Mouse (Mus musculus) right cerebral cortex, adult 18-20 months (tissue): ENCODE measurements around the gene Ube2g2.
A peak's percentile ranks its signal among the peaks of the same experiment; 100 is the strongest.

Source experiments
- DNase-seq: peaks from one replicate; pipeline ENCODE4 v3.0.0; 2022; ENCODE audit warnings: mixed read lengths

Gene Ube2g2

DNA sequence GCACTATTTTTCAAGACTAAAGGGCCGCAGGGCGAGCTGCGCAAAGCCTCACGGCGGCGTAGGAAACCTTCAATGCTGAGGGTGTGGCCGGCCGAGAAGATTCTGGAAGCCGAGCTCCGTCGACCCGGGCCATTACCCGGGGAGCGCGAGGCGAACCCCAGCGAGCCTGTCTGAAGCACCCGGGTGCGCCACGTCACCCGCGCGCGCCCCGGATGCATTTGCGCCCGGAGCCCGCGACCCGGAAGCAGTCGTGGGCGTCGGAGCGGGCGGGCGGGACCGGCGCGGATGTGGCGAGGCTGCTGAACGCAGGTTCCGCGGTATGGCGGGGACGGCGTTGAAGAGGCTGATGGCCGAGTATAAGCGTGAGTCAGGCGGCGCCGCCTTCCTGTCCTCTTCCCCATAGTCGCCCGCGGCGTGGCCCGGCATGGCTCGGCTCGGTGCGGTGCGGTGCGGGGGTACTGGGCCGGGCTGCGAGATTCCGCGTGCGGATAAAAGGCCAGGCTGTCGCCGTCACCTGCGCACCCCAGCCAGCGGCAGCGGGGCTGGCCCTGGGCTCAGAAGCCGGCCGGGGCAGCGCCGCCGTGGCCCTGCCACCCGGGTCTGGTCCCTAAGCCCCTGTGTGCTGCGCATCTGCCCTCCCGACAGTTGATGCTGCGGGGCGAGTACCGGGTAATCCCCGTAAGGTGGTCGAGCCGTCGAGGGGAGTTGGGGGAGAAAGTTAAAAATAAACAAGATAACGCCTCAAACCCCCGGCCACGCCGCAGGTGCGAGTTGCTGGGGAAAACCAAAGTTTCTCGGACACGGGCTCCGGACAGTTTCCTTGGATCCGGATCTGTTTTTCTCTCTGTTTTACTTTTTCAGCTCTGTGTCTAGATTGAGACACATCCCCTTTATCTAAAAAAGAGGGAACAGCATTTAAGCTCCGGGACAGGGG lies at the start of gene Ube2g2:
Ube2g2 (plus strand) TSS at position 221 of the 934 bp plus-strand sequence.
- DNase-seq = peak; percentile 93

DNA sequence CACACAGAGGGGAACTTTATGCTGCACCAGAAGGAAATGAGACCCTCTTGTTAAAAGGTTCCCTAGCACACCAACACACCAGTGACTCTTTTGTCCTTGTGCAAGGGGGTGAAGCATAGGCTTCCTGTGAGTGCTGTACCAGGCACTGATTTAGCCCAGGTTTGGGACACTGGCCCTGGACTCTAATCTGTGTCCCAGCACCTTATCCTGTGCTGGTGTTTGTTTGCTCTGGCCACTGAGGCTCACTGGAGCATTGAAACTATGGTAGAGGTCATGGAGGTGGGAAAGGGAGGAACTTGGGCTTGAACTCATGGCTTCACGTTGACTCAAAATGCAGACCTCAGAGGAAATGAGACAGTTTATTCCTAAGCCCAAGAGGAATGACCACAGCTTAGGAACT lies 48.9 kb upstream of the Ube2g2 start:
- DNase-seq = no peak

DNA sequence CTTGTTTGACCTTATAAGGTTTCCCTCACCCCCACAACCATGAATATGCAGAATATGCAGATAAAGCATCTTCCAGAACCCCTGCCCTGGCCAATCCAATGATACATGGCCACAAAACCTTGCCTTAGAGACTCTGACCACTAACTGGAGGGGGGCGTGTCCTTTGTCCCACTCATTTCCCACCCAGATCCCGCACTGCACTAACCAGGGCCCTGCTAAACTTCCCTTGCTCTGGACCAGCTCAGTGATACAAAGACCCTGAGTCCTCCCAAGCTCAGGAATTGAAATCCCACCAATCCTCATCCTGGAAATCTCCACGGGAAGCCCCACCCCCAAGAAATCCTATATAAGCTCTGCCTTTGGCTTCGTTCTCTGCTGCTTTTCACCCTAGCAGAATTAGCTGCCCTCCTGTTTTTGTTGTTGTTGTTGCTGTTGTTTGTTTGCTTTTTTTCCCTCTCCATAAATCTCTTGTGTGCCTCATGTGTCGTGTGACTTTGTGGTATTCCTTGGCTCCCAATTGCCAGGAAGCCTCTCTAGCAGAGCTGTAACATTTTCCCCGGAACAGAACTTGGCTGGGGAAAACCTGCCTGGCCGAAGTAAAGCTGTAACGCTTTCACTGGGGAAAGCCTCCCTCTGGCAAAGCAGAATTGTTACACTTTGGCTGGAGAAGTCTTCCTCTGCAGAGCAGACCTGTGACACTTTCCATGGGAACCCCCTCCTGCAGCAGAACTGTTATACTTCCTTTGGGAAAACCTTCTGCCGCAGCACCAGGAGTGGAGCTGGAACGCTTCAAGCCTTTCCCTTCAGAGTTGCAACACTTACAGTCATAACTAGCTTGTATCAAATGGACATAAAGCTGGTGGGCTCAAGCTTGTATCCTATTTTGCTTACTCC lies 41.8 kb upstream of the Ube2g2 start:
- DNase-seq = no peak

DNA sequence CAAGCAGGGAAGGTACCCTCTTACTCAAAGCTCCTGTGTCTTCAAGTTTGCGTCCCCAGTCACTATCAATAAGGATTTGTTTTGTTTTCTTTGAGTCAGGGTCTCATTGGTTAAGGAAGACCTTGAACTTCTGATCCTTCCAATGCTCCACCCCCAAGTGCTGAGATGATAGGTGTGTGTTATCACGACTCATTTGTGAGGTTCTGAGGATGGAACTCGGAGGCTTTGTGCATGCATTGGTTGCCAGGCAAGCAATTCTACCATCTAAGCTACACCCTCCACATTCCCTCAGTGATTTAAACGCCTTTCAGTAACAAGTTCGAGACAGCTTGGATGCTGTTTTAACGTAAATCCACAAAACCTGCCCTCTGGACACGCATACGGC lies 41.1 kb upstream of the Ube2g2 start:
- DNase-seq = no peak

DNA sequence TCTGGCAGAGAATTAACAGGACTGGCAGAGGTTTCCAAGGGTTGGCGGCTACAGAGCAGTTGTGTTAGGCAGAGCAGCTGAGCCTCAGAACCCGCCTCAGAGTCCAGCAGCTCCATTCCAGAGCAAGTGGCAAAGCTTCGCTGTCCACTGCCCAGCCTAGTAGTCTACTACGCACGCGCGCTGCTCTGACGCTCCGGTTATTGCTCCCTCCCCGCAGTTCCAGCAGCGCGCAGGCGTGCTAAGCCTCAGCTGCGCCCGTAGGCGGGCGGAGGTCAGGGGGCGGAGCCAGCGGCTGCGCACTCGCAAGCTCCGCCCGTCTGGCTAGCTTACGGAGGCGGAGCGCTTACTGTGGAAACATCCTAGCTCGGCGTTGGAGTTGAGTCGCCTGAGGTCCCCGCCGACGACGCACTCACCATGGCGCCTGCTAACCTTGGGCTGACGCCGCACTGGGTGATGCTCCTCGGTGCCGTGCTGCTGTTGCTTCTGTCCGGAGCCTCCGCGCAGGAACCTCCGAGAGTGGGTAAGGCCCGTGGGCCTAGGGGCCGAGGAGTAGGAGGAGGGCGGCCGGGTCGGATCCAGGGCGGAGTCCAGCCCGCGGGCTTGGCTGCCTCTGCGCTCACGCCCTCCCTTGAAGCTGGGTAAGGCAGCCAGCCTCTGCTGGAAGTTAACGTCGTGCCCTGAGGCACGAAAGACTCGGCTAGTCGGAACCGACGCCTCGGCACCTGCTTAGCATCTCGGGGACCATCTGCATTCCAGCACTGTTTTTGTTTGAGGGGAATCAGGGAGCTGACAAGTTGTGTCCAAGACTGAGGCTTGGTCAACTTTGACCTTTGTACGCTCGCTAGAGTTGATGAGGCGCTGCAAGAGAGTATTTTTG lies 40.4 kb upstream of the Ube2g2 start, which contains the start of gene Pttg1ip:
Pttg1ip (plus strand) TSS at position 313 of the 877 bp plus-strand sequence.
- DNase-seq = peak; percentile 97

DNA sequence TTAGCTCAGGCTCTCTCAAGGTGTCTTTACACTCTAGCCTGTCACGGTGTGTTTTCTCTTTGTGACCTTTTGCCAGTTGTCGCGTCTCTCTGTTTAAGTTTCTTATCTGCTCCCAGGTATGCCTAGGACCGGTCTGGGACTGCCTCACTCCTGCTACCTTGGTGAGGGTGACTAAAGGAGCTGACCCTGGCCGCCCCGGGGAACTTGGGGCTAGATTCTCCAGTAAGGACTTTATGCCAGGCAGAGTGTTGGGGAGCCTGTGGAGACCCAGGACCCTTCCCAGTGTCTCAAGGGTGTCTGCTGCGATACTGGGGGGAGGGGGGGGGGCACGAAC lies 39.8 kb upstream of the Ube2g2 start:
- no peak for DNase-seq

DNA sequence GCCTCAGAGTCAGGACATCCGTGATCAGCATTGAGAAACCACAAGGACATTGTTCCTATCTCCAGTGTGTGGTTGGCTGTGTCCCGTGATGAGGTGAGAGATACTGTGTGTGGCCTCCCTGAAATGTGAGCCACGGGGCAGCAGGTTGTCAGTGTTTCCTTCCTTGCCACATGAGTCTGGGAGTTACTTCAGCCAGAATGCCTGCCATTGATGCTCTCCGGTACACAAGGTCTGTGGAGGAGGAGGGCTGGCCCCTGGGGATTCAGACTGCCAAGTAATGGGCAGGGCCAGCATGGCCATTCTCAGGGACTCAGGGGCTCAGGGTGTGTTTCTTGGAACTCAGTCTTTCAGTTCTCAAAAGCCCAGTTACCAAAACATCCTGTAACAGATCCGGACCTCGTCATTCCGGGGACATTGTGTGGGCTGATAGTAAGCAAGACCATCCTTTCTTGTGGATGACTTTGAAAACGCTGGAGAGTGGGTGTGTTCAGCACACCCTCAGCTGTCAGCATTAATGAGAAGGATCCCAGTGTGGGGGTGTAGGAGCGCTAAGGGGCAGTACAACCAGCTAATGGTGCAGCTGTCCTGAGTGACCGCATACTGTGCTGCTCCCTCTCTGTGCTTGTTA lies 38.2 kb upstream of the Ube2g2 start:
- no peak for DNase-seq

DNA sequence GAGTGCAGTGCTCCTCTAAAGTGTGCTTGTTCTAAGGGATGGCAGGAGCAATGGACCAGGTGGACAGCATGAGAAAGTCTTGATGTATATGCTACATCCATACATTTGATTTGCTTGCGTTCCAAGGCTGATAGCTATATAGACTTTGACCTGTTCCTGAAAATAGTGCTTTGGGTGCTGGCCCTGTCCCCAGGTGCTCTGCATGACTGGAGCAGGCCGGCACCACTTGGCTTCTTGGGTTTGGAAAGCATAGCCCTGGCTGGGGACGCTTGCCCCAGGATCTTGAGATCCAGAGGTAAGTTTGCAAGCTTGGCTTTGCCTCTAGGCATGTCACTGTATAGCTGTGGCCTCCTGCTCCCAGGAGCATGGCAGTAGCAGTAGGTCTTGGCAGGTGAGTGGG lies 35.4 kb upstream of the Ube2g2 start:
- DNase-seq = no peak

DNA sequence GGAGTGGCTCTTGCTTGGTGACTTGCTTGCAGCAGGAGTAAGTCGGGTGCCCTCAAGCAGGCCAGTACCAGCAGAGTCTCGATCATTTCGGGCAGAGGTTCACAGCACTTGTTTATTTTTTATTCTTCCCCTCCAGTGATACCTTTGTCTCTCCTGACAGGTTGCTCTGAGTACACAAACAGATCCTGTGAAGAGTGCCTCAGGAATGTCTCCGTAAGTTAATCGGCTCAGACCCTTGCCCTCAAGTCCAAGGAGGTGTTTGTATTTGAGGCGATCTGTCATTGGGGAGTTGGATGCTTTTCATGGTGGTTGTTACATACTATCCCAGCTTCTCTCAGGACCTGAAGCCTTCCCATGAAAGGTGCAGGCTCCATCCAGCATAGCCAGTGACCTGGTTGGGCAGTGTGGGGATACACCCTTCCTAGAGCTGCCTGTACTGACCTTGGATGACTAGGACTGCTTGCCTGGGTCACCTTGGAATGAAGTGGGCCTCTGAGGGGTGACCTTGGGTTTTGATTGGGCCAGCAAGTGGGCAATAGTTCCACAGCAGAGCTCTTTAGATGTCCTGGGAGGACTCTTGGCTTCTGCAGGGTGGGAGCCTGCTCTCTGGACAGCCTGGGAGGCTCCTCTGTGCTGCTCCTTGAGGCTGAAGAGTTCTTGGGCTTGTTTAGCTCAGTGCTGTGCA lies 34.8 kb upstream of the Ube2g2 start:
- DNase-seq = no peak

DNA sequence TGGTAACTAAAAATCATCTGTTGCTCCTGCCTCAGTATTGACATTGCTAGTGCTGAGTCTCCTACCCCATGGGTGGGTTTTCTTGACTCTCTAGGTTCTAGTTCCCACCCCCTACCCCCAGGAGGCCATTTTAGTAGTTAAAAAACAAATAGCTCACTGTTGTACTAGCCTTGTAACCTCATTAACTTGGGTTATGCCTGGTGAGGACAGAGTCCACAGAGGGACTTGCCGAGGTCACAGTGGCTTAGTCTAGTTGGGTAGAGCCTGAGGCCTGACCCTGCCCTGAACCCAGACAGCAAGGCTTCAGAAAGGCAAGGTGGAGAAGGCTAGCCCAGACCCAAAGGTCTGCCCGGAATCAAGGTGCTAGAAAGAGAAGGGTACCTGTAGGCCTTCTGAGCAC lies 34.0 kb upstream of the Ube2g2 start:
- no peak for DNase-seq

DNA sequence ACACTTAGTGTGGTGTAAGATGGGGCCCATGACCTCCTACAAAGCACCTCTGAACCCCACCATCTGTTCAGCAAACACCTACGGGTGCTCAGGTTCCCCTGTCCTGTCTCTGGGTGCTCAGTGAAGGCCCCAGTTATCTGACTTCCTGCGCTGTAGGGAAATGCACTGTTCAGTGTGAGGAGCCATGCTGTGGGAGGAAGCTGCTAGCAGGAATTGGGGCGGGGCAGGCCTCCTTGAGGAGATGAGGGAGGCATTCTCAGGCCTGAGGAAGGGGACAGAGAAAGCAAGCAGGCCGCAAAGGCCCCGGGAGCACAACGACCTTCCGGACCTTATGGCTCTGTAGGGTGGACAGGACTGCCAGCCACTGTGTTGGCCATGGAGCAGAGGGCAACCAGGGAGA lies 33.0 kb upstream of the Ube2g2 start:
- DNase-seq = no peak

DNA sequence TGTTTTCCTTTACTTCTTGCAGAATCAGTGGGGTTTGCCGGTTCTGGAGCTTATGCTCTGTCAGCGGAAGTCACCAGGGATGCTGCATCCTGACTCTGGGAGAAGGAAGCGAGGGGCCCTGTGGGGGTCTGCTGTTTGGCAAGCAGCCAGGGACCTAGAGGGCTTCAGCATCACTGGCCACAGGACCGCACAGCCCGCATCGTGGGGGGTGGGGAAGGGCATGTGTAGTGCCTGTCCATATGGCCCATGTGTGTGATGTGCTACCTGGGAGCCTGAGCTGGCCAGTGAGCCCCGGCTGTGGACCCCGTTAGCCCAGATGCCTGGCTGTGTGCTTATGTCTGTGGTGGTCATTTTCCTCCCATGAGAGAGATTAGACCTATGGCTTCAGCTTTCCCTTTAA lies 32.3 kb upstream of the Ube2g2 start:
- no peak for DNase-seq

DNA sequence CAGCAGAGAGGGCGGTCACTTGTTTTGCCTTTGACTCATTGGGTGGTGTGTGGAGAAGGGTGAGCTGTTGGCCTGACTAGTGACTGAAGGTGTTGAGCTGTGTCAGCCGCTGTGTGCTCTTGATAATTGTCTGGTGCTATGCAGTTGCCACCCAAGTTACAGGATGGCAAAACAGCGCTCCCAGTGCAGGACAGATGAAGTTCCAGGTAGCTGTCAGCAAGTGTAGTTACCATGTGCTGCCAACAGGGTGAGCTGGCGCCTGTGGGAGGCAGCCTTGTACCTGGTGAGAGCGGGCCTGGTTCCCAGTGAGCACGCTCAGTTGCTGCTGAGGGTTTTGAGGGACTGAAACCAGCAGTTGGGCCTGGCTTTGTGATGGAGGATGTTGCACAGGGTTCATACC lies 31.3 kb upstream of the Ube2g2 start:
- DNase-seq = peak; percentile 62

DNA sequence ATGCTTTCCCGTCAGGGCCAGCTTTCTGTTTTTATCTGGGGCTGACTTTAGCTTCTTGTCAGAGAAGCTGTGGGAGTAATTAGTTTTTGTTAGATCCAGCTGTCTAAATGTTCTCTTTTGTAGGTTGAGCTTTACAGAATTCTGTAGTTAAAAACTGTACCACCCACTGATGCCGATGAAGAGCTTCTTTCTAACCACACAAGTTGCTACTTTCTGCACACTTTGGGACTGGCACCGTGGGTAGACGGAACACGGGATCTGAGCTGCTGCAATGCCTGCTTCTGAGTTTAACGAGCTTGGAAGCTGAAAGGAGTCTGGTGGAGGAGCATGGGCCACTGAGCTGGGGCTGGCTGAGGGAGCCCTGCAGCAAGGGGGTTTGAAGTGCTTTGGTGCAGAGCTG lies 30.5 kb upstream of the Ube2g2 start:
- DNase-seq = peak; percentile 88

DNA sequence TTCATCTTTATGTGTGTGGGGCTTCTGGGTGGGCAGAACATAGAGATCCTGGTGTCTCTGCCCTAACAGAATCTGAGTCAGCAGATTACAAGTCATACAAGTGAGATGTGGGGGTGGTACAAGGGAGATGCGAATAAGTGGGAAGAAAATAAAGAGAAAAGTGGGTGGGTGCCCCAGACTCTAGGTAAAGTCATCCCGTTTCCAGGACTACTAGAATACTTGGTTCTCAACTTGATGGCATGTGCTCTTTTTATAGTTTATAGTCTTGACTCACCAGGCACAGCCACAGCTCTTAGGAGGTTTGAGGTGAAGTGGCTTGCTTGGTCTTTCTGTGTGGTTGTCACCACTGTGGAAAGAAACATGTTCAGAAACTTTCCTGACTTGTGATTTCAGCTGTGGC lies 26.0 kb upstream of the Ube2g2 start:
- DNase-seq = peak; percentile 65

DNA sequence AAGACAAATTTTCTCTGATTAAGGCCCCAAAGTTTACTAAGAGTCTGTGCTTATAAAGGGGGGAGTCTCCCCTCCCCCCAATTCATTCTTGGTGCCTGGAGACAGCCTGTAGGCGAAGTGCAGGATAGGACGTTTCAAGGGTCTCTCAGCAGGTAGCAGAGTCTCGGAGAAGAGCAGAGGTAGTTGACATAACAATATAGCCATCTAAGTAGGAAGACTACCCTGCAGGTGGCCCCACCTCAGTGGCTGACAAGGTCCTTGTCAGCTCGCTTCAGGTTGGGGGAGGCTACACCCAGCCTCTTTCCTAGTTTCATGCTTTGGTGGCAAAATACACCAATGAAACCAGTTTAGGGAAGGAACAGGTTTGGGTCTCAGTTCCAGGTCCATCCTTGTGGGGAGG lies 19.1 kb upstream of the Ube2g2 start:
- no peak for DNase-seq

DNA sequence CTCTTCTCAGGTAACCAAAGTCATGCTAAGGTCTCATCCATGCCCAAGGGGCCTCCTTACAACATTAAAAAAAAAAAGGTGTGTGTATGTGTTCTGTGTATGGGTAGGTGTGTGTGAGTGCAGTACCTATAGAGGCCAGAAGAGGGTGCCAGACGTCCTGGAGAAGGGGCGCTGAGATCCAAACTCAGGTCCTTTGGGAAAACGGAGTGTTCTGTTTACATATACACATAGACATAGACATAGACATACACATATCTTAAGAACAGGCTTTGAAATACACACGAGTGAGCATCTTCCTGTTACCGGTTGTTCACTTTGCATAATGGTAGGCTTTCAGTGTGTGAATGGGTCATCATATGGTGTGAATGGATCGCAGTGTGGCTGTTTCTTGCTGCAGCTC lies 18.0 kb upstream of the Ube2g2 start:
- DNase-seq = no peak

DNA sequence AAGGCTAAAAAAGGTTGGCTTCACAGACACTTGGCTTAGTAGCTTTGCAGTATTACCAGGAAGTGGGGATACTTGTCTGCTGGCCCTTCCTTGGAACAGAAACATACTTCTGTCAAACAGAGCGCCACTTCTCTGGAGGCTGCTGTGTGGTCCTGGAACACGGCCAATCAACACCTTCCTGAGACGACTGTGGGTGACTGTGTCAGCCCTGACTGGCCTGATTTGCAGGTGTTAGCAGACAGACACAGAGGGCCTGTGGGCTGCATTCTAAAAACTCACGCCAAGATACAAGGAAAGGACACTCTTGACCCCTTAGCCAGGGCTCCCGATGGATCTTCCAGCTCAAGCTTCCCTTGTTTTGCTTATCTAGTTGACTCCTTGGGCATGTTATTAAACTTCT lies 17.1 kb upstream of the Ube2g2 start:
- DNase-seq = no peak

DNA sequence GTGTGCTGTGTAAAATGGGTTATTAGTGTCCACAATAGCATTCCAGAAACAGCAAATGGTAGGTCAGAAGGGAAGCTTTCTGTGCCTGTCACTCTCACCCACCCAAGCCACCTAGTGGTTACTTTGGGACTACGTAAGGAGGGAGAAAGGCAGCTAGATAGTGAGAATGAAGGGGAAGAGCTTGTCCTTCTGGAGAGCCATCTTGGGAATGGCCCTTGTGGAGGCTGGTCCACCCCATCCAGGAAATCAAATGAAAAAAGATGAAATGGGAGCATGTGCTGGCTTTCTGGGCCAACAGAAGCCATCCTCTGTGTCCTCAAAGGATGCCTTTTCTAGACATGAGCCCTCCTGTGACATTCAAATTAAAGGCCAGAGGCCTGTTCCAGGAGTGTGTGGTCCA lies 16.7 kb upstream of the Ube2g2 start:
- no peak for DNase-seq

DNA sequence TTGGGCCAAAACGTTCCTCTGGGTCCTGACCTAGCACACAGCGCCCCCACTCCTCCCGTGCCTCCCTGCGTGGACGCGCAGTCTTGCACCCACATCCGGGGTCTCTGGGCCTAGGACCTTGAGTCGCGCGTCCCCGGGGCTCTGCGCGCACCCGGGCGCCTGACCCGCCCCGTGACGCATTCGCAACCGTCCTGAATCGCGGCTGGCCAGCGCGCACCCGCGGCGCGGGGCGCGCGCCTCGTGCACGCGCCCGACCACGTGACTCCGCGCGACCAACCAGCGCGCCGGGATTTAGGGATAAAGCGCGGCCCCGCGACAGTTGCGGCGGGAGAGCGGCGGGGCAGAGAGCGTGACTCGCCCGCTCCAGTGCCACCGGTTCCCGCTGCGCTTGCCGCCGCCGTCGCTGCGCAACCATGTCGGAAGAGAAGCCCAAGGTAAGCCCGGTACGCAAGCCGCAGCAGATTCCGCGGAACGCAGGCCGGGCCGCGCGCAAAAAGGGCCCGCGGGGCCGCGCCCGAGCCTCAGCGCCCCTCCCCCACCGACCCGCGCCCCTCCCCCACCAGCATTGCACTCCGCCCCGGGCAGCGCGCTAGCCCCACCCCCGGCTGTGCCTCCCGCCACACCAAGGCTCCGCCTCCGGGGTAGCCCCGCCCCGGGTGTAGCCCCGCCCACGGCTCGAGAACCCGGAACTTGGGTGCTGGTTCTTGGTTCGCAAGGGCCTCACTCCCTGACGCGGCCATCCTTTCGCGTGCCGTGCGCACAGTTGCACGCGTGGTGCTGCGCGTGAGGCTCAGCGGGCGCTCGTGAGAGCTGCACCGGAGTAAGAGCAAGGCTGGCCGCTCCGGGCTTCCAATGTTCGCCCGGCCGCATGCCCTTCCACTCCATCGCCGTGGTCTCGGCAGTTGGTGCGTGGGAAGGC lies 15.9 kb upstream of the Ube2g2 start, which contains the start of the genes Sumo3 and Gm49325:
Sumo3 (plus strand) TSS at position 190 of the 919 bp plus-strand sequence.
Gm49325 (plus strand) TSS at position 290 of the 919 bp plus-strand sequence.
- peak; percentile 95 for DNase-seq
